Mouse (Mus musculus) MN1 (cell line): Measurements from ENCODE around the gene Enox1.

Experiments
- DNase-seq: peaks from one replicate; pipeline ENCODE4 v3.0.0-alpha.2; 2016; ENCODE audit warnings: low spot score

Gene Enox1

DNA sequence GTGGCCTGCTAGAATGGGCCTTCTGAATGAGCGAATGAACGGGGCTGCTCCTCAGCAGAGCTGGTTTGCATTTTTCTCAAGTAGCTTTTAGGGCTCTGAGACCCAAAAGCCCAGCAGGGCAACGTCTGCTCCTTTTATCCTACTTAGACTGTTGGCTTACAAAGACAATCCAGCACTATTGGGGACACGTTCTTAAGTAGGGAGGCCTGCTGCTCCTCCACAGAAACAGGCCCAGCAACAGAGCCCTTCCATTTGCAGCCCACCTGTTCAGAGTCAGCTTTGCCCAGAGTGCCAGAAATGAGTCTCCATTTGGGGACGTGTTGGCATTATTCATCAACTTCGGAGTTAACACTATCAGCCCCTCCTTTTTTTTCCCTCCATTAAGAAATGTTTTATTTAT lies 548.4 kb downstream of the Enox1 start:
- no peak for DNase-seq

DNA sequence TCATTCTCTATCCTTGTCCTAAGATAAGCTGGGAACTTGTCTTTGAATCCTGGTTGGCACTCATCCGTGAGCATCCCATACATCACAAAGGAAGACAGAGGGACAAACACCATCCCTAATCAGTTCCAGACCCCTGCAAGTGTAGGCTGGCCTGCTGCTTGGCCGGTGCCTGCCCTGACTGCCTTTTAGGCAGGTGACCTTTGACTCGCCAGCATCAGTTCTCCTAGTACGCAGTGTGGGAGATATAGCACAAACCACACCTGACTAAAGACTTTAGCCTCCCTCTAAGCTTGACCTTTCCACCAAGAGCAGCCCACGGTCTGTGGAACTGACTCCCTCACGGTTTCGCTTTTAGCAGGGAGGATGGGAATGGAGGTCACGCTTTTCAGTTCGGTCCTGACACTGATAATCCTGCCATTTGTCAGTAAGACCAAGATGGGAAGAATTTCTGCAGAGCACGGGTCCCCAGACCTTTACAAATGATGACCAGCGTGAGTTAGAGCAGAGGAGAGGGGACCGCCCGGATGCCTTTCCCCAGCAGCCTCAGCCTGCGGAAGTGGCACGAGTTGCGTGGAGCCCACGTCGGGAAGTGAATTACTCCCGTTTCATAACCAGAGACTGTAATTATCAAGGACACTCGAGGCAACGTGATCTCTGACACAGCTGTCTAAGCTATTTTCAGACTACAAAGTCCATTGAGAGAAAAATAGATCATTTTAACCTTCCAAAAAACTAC lies 550.1 kb downstream of the Enox1 start:
- no peak for DNase-seq

DNA sequence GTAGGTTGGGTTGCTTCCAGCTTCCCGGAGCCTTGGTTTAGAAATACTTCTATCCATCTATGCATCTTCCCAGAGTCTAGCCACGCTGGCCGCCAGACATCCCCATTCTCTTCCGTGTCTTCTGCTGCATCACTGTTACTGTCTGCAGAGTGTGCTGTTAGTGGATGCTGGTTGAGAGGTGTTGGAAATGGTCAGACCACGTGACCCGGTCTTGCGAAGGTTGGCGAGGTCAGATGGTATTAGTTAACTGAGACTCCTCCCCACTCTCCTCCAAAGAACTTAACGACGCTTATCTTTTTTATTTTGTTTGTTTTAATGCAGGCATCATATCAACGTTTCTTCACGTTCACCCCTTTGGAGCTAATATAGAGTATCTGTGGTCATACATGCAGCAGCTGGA lies 550.7 kb downstream of the Enox1 start:
- DNase-seq = no peak

DNA sequence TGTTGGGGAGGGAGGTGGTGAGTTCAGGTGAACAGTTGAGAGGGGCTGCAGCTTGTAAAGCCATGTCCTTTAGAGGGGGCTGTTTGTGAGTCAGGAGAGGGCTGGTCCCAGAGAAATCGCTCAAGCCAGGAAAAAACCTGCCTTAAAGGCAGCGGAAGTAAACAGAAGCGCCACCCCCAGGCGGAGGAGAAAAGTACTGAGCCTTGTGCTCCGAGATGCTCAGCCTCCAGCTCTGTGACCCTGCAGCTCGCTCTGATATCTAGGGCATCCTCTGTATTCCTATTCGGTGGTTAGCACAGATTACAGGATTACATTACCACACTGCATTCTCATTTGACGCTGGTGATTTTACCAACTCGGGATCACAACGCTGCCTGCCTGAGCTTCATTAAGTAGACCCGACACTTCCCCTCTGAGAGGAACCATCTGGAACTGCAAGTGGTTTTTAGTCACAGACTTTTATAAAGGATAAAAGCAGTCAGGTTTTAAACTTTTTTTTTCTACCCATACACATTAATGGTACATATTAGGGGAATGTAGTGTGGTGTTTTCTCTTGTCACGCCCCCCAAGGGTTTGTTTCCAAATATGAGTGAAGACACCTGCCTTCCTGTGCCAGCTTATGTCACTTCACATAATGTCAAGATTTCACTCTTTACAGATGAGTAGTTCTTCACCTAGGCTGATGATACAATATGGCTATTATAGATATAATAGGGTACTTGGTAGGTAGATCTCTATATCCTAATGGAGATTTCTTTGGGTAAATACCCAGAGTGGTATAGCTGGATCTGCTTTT lies 552.0 kb downstream of the Enox1 start:
- no peak for DNase-seq

DNA sequence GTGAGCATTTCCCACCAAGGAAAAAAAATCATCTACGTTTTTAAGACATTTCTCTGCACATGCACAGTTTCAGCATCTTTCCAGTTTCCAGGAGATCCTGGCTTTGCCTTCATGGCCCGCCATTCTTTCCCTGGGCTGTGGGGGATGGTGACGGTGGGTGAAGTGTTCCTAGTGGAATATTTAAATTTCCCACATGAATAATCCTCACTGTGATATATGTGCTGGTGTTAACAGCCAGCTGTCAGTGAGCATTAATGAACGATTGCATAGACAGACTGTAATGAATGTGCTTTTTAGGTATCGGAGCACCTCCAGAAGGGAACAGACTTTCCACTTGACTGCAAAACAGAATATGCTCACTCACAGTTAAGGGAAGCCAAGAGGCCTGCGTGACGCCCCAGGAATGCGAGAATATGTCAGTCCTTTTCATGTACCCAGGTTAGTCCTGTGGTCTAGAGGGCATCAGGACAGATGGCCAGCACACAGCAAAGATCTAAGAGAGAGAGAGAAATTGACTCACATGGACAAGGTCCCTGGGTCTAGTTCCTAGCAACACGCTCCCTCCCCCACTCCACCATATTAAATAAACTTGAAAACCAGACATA lies 558.5 kb downstream of the Enox1 start:
- no peak for DNase-seq

DNA sequence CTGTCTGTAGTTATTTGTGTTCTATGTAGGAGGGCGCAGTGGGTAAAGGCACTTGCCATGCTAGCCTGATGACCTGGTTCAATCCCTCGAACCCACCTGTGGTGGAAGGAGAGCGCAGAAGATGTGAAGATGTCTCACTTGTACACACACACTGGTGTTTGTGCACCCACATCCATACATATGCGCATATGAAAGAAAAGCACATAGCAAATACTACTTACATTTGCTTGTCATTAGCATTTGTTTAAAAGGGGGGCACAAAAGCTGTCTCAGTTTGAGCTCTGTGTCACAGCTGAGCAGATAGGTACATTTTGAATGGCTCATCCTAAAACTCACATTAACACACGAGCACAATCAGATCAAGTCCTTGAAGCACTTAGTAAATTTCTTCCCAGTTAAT lies 560.4 kb downstream of the Enox1 start:
- DNase-seq = no peak

DNA sequence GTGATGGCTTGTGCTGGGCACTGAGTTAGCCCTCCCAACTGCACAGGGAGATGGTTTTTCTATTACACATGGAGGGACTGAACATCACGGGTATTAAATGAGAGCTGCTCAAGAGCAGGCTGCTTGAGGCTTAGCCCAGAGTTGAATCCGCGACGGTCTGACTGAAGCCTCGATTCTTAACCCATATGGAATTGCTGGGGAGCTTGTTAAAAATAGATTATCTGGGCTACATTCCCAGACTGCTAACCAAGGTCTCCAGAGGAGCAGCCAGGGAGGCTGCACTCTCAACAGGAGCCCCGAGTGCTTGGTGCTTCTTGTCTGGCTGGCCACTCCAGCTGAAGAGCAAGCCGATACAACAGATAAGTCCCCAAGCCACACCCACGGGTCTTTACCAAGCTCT lies 562.3 kb downstream of the Enox1 start:
- DNase-seq = no peak

DNA sequence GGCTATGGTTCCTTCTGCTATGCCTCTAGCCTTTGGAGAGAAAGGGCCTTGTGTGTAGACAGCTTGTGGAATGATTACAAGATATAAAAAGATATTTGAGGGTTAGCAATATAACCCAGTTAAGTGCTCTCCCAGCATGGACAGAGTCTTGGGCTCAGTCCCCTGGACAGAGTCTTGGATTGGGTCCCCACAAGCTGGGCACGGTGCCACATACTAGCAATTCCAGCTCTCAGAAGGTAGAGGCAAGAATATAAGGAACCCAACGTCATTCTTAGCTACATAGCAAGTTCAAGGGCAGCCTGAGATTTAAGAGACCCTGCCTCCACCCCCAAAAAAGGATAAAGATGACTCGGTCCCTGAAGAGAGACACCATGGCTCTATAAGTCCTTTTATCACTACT lies 581.5 kb downstream of the Enox1 start:
- DNase-seq = no peak

DNA sequence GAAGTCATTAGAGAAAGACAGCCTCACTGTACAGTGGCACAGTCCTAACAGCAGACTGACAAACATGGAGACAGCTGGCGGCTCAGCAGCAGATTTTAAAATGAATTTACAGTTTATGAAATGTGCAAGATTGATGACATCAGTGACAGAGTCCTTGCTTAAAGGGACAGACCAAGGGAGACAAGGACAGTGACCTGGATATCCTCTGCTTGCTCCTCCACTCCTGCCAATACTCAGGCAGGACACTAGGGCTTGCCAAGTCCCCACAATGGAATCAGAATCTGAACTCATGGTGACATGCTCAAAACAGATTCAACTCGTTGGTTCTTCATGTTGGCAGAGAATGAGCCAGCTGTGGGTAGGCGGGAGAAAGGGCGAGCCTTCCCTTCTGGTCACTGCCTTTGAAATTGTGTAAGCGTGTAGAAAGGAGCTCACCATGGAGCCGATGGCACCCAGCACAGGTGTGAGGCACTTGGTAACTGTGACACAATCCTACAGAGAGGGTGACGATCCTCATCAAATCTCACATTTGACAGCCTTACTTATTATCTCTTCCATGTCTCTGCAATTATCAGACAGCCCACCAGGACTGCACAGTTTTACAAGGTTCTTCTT lies 582.3 kb downstream of the Enox1 start:
- DNase-seq = no peak

DNA sequence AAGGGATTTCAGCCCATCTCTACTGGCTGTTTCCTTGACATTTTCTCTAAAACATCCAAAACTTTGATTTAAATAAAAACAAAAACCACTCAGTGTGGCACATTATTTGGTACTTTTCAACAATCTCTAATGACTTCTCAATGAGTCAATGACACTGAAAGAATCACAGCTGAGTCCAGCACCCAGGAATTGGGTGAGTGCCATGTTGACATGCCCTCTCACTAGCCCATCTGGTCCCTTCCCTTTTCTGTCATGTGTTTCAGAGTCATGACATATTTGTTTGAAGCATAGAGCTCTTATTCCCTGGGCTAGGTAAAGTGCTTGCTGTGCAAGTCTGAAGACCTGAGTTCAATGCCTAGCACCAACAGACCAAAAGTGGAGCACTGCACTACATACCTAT lies 582.8 kb downstream of the Enox1 start:
- DNase-seq = no peak

DNA sequence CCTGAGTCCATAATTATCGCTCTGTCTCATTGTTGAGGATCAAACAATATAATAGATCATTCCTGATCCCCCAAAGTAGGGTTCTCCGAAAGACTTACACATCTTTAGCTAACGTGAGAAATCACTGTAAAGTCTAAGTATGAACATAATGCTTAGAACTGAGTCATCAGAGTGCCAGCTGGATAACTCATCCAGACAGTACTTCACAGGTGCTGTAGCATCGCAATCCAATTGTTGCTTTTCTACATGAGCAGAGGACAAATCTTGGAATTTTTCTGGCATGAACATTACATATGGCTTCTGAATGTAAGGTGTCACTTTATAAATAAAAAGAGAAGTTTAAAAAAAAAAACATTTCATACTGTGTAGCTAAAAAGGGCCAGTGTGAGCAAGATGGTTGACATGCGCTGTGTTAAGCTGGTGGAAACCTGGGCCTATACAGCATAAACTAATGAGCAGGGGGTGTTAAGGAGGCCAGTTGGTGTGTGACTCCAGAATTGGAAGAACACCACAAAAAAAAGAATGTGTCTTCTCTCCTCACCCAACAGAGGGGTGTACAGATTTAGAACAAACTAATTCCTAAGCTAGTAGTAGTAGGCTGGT lies 588.2 kb downstream of the Enox1 start:
- no peak for DNase-seq

DNA sequence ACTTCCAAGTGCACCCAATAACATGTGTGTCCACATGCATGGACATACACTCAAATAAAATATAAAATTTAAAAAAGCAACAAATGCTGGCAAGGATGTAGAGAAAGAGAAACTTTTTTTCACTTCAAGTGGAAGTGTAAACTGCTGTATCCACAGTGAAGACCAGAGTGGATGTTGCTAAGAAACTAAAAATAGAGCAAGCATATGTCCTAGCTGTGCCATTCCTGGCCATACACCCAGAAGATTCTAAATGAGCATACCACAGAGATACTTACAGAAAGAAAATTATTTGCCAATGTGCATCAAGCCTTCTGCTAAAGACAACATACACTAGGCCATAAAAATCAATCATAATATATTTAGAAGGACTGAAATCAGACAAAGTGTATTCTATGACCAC lies 592.4 kb downstream of the Enox1 start:
- DNase-seq = no peak
